ENCODE assay signal across 25 mouse cellular contexts in the genomic region with DNA sequence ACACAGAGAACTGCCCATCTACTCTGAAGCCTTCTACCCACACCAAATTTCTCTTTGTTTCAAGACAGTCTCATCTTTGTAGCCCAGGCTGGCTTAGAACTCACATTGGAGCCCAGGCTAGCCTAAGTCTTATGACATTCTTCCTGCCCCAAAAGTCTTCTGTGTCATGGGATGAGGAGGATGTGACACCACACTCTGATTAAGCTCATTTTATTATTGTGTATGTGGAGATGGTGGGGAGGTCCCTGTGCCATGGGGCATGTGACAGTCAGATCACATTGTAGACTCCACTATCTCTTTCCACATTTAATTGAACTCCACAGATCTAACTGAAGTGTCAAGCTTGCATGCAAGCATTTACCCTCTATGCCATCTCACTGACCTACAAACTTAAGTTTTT. TPM values are rescaled to one million over a fixed set of nuclear protein-coding genes. Genes with fewer than 3 reads are reported as not detected.
DNase-seq lines count a peak whose midpoint lies in the region; ATAC-seq and TF ChIP-seq lines count a peak whose summit lies in the region.
"Had no signal": no experiment of that assay in that cellular context is flagged by ENCODE, and none has a peak within 500 bp of the region (broad histone marks: within the 10 kb centered on the region; RNA-seq: fewer than 3 reads in every experiment).

No protein-coding gene starts in this region.

- no peak for DNase-seq in kidney, postnatal 4 days
- DNase-seq in thymus, adult 2 months: no peak
- no peak for DNase-seq in thymus, postnatal 36 days
- DNase-seq in splenic B cell, adult 2 months (ENCODE audit: low read depth, low spot score): peak; percentile 79
- no peak for DNase-seq in T-cell, adult 2 months (ENCODE audit: low spot score)
- DNase-seq: cerebellum, adult 11 months; cerebellum, adult 2 months; cerebellum, adult 9-11 months; cerebellum, postnatal 25 days; gastrocnemius, postnatal 10 days; gastrocnemius, postnatal 36 days had no signal

- no peaks in the 10 kb centered on the region for H3K27me3 ChIP-seq in kidney, embryonic 16.5 days (ENCODE audit: insufficient read depth, low read length)
- no peaks in the 10 kb centered on the region for H3K27me3 ChIP-seq in thymus, adult 2 months (ENCODE audit: control insufficient read depth, insufficient read depth, low read length)
- no peaks in the 10 kb centered on the region for H3K27me3 ChIP-seq in splenic B cell, adult 2 months (ENCODE audit: control insufficient read depth, insufficient read depth, low read length, poor library complexity, severe bottlenecking)
- H3K27me3 ChIP-seq: CH12.LX; embryonic facial prominence, embryonic 13.5 days; forebrain, embryonic 12.5 days; heart, embryonic 13.5 days; Patski had no signal

- H3K4me3 ChIP-seq in kidney, embryonic 16.5 days (ENCODE audit: low read length): no peak overlapping the region
- H3K4me3 ChIP-seq in thymus, adult 2 months (ENCODE audit: control insufficient read depth, insufficient read depth, low read length): no peak overlapping the region
- H3K4me3 ChIP-seq: embryonic facial prominence, embryonic 13.5 days; erythroblast, embryonic 14.5 days; forebrain, embryonic 12.5 days; heart, adult 2 months; heart, embryonic 10.5 days; heart, embryonic 13.5 days had no signal

- H3K4me2 ChIP-seq in kidney, embryonic 16.5 days (replicated peaks; ENCODE audit: low read depth, low read length): no peak overlapping the region
- H3K4me2 ChIP-seq: embryonic facial prominence, embryonic 13.5 days; forebrain, embryonic 12.5 days; heart, embryonic 13.5 days; hindbrain, embryonic 14.5 days had no signal

- no peak overlapping the region for H3K9ac ChIP-seq in kidney, embryonic 16.5 days (replicated peaks; ENCODE audit: low read length)
- H3K9ac ChIP-seq: embryonic facial prominence, embryonic 13.5 days; forebrain, embryonic 12.5 days; heart, embryonic 13.5 days; hindbrain, embryonic 14.5 days had no signal

- H3K27ac ChIP-seq in kidney, embryonic 16.5 days (ENCODE audit: low read length): 0 out of 2 replicates have a peak overlapping the region, but pooled peaks have one; percentile 23
- H3K27ac ChIP-seq in thymus, adult 2 months (ENCODE audit: control insufficient read depth, insufficient read depth, low read length): peak overlapping the region; percentile 52
- H3K27ac ChIP-seq: embryonic facial prominence, embryonic 13.5 days; forebrain, embryonic 12.5 days; heart, adult 2 months; heart, embryonic 10.5 days; heart, embryonic 13.5 days; hindbrain, embryonic 14.5 days; hindbrain, postnatal 0 days had no signal

- no peak for ATAC-seq in kidney, embryonic 16.5 days (ENCODE audit: low FRiP score, low TSS enrichment)
- ATAC-seq: forebrain, embryonic 16.5 days; inflammation-experienced regulatory T-cells, adult 6 months had no signal

- H3K36me3 ChIP-seq in kidney, embryonic 16.5 days (ENCODE audit: insufficient read depth, low read length): no peaks in the 10 kb centered on the region
- no peaks in the 10 kb centered on the region for H3K36me3 ChIP-seq in thymus, adult 2 months (ENCODE audit: control insufficient read depth, insufficient read depth, low read length)
- no peaks in the 10 kb centered on the region; the same call in none of the 2 replicates for H3K36me3 ChIP-seq in splenic B cell, adult 2 months (ENCODE audit: control insufficient read depth, insufficient read depth, low read length, poor library complexity, severe bottlenecking)
- H3K36me3 ChIP-seq: forebrain, embryonic 12.5 days; G1E; heart, embryonic 13.5 days had no signal

- H3K4me1 ChIP-seq in kidney, embryonic 16.5 days (ENCODE audit: insufficient read depth, low read length): peaks cover 21% of the 10 kb centered on the region
- peaks cover 9% of the 10 kb centered on the region for H3K4me1 ChIP-seq in thymus, adult 2 months (replicated peaks; ENCODE audit: control insufficient read depth, insufficient read depth, low read length)

- TF ChIP-seq POLR2A in thymus, adult 2 months (IDR thresholded peaks at IDR 0.05; ENCODE audit: control insufficient read depth, extremely low read depth, insufficient read depth, low read length, poor library complexity): no peak

- TF ChIP-seq CTCF in thymus, adult 2 months (IDR thresholded peaks at IDR 0.05; ENCODE audit: borderline replicate concordance, control insufficient read depth, extremely low read depth, insufficient read depth, low read length, poor library complexity): no peak

- H3K9me3 ChIP-seq in kidney, embryonic 16.5 days (ENCODE audit: low read length): no peaks in the 10 kb centered on the region
- H3K9me3 ChIP-seq: embryonic facial prominence, embryonic 13.5 days; forebrain, embryonic 12.5 days; G1E; heart, embryonic 10.5 days; heart, embryonic 13.5 days had no signal

RNA-seq across cellular contexts. Expression of gene Sardh, which starts 55.9 kb away (rescaled TPM):
- 64.7 and 71.3 TPM in 2 replicates for polyA plus RNA-seq in kidney, embryonic 16.5 days (2015; fragmentation: Nextera tagmentation; extraction: Ambion mirVana)
- polyA plus RNA-seq in thymus, adult 2 months (2012; rRNA removed): 10.5 and 12.3 TPM in 2 replicates
- polyA plus RNA-seq: G1E had no signal
